Mouse (Mus musculus): Measurements from ENCODE around the gene Snx17. TPM values are rescaled to one million over a fixed set of nuclear protein-coding genes. Genes with fewer than 3 reads are reported as not detected.

The Snx17 gene
- 82.6 TPM for polyA plus RNA-seq (2015; fragmentation: Illumina TruSeq; extraction: RNeasy Lipid Tissue Mini Kit (QIAGEN cat#74804); ENCODE audit: low read depth, low replicate concordance)

DNA sequence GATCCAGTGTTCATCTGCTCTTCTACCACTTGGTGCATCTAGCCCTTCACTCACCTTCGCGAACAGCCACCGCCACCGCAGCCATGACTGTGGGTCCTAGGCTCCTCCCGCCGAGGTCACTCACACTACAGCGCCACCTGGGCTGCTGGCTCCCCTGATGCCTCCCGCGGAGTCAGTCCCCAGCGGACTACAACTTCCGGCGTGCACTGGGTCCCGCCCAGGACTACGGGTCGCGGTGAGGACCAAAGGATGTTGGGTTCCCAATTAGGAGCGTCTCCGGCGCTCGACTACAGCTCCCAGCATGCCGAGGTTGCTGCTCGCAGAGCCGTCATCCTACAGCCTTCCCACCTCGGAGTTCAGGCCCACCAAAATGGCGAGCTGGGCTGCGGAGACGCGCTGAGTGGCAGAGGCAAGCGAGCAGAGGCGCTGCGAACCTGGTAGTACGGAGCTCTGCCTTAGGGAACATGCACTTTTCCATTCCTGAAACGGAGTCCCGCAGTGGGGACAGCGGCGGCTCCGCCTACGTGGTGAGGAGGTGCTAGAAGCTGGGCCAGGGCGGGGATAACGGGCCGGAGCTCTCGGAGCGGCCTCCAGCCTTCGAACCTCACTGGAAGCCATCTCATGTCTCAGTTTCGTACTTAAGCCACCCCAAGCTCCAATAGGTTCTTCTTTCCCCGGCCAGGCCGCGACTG is at the start of gene Snx17, which contains the start of gene Eif2b4:
Gene Snx17 (plus strand): TSS at position 289 of the 692 bp plus-strand sequence.
Gene Eif2b4 (minus strand): TSS at position 492 of the 692 bp plus-strand sequence.

DNA sequence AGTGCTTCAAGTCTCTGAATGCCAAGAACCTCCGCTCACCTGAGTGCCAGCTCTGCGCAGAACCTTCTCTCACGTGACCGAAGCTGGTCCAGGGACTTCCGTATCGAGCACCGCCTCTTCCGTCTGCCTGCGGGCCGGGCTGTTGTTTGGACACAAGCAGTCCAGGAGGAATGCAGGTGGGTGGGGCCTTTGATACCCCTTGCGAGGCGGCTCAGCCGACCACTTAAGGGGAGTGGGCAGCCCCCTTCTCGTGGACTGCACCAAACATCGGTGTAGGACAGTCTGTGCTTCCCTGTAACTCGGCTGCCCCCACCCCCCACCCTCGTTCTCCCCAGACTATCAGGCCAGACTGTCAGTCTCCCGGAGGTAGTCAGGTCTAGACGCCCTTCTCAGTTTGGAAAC is 38.9 kb upstream of the Snx17 start, which contains the start of gene Mpv17:
Gene Mpv17 (minus strand): TSS at position 100 of the 402 bp plus-strand sequence.

DNA sequence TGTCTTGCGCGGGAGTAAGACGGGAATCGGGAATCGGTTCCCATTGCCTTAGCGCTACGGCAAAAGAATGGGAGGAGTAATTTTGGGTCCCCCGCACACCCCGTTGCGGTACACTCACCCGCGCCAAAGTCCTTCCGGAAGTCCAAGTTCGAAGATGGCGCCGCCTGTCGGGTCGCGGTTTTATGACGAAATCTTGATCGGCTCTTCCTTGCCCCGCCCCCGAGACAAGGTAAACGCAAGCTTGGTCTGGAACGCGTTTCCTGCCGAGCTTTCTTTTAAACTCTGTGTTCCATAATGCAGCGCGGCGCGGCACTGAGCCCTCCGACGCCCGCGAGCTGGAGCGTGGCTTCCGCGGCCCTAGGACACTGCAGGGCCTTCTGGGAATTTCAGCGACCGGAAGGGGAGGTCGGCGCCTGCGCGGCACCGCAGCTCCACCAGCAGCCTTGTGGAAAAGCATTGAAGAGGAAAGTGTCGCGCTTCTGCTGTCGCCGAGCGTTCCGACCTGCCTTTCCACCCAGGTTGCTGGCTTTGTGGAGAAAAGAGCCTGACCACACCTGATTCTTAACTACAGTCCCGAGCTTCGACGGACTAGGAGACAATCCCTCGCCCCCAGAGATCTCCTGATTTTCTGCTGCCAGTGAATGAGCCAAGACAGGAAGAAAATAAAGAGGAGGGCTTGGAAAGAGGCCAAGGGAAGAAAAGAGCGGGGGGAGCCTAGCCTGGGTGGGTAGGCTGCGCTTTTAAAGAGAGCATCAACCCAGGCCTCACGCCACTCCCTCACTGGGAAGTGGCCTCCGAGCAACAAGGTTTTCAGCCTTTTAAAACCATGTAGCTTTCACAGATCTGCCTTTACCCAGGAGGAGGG is 13.0 kb upstream of the Snx17 start, which contains the start of the genes Gm29609 and Gtf3c2:
Gene Gm29609 (minus strand): TSS at position 146 of the 865 bp plus-strand sequence.
Gene Gtf3c2 (minus strand): TSS at position 379 of the 865 bp plus-strand sequence.

DNA sequence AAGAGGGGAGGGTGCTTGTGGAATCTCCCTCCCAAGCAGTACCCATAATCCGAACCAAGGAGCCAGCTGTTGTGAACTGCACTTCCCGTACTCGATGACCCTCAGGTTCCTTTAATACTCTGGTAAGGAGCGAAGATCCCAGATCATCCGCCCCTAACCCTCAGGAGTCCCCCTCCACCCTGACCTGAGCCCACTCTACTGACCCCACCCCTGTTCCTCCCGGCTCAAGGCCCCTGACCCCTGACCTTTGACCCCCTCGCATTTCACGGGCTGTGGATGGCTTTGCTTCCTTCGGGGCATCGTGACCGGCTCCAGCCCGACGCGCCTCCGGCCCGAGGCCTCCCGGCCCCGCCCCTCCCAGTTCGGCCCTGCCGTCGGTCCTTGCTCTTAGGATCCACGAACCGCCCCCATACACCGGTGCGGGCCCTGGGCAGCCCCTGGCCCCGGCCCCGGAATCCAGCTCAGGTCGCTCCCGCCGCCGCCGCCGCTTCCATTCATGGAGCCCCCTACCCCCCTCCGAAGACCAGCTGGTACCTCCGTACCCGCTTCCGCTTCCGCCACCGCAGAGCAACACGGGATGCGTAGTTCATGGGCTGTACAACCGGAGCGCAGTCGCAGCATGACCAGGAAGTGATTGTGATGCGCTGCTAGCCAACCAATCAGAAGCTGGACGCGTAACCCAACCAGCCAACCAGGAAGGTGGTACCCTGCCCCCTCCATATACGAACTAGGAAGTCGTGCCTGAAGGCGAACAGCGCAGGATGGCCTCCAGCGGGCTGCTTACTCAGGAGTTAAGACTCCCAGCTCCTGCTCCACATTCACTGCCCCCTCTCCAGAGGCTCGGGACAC is 8.9 kb downstream of the Snx17 start, which contains the start of gene Zfp513:
Gene Zfp513 (minus strand): TSS at position 562 of the 849 bp plus-strand sequence.

DNA sequence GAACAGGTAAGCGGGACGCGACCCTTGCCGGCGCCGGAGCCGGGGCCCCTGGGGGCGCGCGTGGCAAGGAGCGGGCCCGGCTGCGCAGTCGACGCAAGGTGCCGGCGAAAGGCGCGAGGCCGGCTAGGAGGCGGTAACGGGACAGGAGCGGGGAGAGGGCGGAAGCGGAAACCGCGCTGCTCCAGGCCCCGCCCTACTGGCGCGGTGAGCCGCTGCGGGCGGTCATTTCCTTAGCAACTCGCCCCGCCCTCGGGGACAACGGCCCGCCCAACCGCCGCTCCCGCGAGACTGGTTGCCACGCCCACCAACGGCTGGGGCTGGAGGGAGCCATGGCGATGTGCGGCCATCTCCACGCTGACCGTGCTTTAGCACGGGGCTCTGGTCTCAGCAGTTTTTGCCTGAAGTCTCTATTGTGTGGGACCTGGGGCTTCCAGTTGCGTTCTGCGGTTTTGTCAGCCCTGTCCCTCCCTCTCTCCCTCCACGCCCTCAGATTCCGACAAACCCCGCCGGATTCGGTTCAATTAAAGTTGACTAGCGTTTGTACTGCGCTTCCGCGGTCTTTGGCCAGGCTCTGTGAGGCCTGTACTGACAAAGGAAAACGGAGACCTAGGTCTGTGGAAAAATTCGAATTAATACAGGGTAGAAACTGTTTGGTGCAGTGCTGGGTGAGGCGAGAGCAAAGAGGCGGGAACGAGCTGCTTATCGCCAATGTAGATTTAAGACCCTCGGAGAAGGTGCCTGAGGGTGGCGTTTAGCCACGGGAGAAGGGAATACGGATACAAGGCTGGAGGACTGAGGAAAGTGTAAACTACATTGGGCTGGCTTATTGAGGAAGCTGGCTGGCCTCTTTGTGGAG is 27.6 kb downstream of the Snx17 start, which contains the start of gene Ppm1g:
Gene Ppm1g (minus strand): TSS at position 240 of the 856 bp plus-strand sequence.

DNA sequence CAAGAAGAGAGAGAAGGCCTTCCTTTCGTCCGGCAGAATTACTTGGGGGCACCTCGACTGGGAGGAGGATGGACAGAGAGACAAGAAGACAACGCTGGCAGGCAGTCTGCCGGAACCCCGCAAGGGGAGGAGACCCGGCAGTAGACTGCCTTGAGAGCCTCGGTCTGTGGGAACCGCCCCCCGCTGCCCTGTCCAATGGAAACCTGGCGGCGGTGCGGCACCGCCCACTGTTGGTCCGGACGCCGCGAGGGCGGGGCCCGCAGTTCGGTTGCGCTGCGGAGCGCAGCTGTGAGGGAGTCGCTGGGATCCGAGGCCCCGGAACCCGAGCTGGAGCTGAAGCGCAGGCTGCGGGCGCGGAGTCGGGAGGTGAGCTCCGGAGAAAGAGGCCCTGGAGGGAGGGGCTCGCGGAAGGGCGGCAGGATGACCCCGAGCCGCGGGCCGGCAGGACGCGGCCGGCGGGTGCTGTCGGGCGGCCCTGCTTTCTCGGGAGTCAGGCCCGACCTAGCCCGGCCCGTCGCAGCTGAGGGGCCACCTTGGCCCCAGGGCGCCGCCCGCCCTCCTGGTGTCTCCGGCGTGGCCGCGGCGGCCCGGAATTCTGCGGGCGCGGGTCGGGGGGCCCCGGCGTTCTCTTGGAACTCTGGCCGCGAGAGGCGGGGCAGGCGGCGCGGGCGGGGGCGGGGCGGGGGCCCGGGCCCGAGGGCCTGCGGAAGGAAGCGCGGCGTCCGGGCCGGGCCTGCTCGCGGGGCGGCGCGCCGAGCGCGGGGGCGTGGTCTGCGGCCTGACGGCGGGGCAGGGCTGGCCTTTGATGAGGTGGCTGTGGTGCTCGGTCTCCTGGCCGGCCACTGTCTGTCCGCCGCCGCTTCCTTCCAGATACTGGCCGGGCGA is 47.9 kb downstream of the Snx17 start, which contains the start of the genes Nrbp1 and Gm9970:
Gene Nrbp1 (plus strand): TSS at position 228 of the 885 bp plus-strand sequence.
Gene Gm9970 (minus strand): TSS at position 596 of the 885 bp plus-strand sequence.

Other genes with a start within 250 kb of the Snx17 start
- 26.6 TPM for gene Cgref1, start 247.6 kb upstream of the Snx17 start, polyA plus RNA-seq (2015; fragmentation: Illumina TruSeq; extraction: RNeasy Lipid Tissue Mini Kit (QIAGEN cat#74804); ENCODE audit: low read depth, low replicate concordance)
- 116 TPM for gene Preb, start 232.9 kb upstream of the Snx17 start, polyA plus RNA-seq (2015; fragmentation: Illumina TruSeq; extraction: RNeasy Lipid Tissue Mini Kit (QIAGEN cat#74804); ENCODE audit: low read depth, low replicate concordance)
- gene Tcf23, start 224.6 kb upstream of the Snx17 start, polyA plus RNA-seq (2015; fragmentation: Illumina TruSeq; extraction: RNeasy Lipid Tissue Mini Kit (QIAGEN cat#74804); ENCODE audit: low read depth, low replicate concordance), result 0.37 TPM
- gene Atraid, start 144.9 kb upstream of the Snx17 start, polyA plus RNA-seq (2015; fragmentation: Illumina TruSeq; extraction: RNeasy Lipid Tissue Mini Kit (QIAGEN cat#74804); ENCODE audit: low read depth, low replicate concordance), result 160 TPM
- gene Slc5a6, start 144.3 kb upstream of the Snx17 start, polyA plus RNA-seq (2015; fragmentation: Illumina TruSeq; extraction: RNeasy Lipid Tissue Mini Kit (QIAGEN cat#74804); ENCODE audit: low read depth, low replicate concordance), result 22.1 TPM
- 7.9 TPM for gene Cad, start 138.4 kb upstream of the Snx17 start, polyA plus RNA-seq (2015; fragmentation: Illumina TruSeq; extraction: RNeasy Lipid Tissue Mini Kit (QIAGEN cat#74804); ENCODE audit: low read depth, low replicate concordance)
- gene Dnajc5g, start 86.9 kb upstream of the Snx17 start, polyA plus RNA-seq (2015; fragmentation: Illumina TruSeq; extraction: RNeasy Lipid Tissue Mini Kit (QIAGEN cat#74804); ENCODE audit: low read depth, low replicate concordance), result not detected
- gene Slc30a3, start 85.0 kb upstream of the Snx17 start, polyA plus RNA-seq (2015; fragmentation: Illumina TruSeq; extraction: RNeasy Lipid Tissue Mini Kit (QIAGEN cat#74804); ENCODE audit: low read depth, low replicate concordance), result 74.3 TPM
- gene Trim54, start 76.5 kb upstream of the Snx17 start, polyA plus RNA-seq (2015; fragmentation: Illumina TruSeq; extraction: RNeasy Lipid Tissue Mini Kit (QIAGEN cat#74804); ENCODE audit: low read depth, low replicate concordance), result not detected
- 2.1 TPM for gene Ucn, start 54.4 kb upstream of the Snx17 start, polyA plus RNA-seq (2015; fragmentation: Illumina TruSeq; extraction: RNeasy Lipid Tissue Mini Kit (QIAGEN cat#74804); ENCODE audit: low read depth, low replicate concordance)
- gene Mpv17, start 39.0 kb upstream of the Snx17 start, polyA plus RNA-seq (2015; fragmentation: Illumina TruSeq; extraction: RNeasy Lipid Tissue Mini Kit (QIAGEN cat#74804); ENCODE audit: low read depth, low replicate concordance), result 99.9 TPM
- 1.1 TPM for gene Gm29609, start 13.3 kb upstream of the Snx17 start, polyA plus RNA-seq (2015; fragmentation: Illumina TruSeq; extraction: RNeasy Lipid Tissue Mini Kit (QIAGEN cat#74804); ENCODE audit: low read depth, low replicate concordance)
- 46.1 TPM for gene Gtf3c2, start 13.1 kb upstream of the Snx17 start, polyA plus RNA-seq (2015; fragmentation: Illumina TruSeq; extraction: RNeasy Lipid Tissue Mini Kit (QIAGEN cat#74804); ENCODE audit: low read depth, low replicate concordance)
- gene Eif2b4, start 203 bp downstream of the Snx17 start, polyA plus RNA-seq (2015; fragmentation: Illumina TruSeq; extraction: RNeasy Lipid Tissue Mini Kit (QIAGEN cat#74804); ENCODE audit: low read depth, low replicate concordance), result 39.1 TPM
- gene Zfp513, start 9.1 kb downstream of the Snx17 start, polyA plus RNA-seq (2015; fragmentation: Illumina TruSeq; extraction: RNeasy Lipid Tissue Mini Kit (QIAGEN cat#74804); ENCODE audit: low read depth, low replicate concordance), result 26.5 TPM
- 62.2 TPM for gene Ppm1g, start 27.5 kb downstream of the Snx17 start, polyA plus RNA-seq (2015; fragmentation: Illumina TruSeq; extraction: RNeasy Lipid Tissue Mini Kit (QIAGEN cat#74804); ENCODE audit: low read depth, low replicate concordance)
- 97.5 TPM for gene Nrbp1, start 47.6 kb downstream of the Snx17 start, polyA plus RNA-seq (2015; fragmentation: Illumina TruSeq; extraction: RNeasy Lipid Tissue Mini Kit (QIAGEN cat#74804); ENCODE audit: low read depth, low replicate concordance)
- gene Gm9970, start 48.0 kb downstream of the Snx17 start, polyA plus RNA-seq (2015; fragmentation: Illumina TruSeq; extraction: RNeasy Lipid Tissue Mini Kit (QIAGEN cat#74804); ENCODE audit: low read depth, low replicate concordance), result not detected
- 2.6 TPM for gene Krtcap3, start 58.5 kb downstream of the Snx17 start, polyA plus RNA-seq (2015; fragmentation: Illumina TruSeq; extraction: RNeasy Lipid Tissue Mini Kit (QIAGEN cat#74804); ENCODE audit: low read depth, low replicate concordance)
- 44.4 TPM for gene Ift172, start 97.9 kb downstream of the Snx17 start, polyA plus RNA-seq (2015; fragmentation: Illumina TruSeq; extraction: RNeasy Lipid Tissue Mini Kit (QIAGEN cat#74804); ENCODE audit: low read depth, low replicate concordance)
- gene Fndc4, start 102.9 kb downstream of the Snx17 start, polyA plus RNA-seq (2015; fragmentation: Illumina TruSeq; extraction: RNeasy Lipid Tissue Mini Kit (QIAGEN cat#74804); ENCODE audit: low read depth, low replicate concordance), result 147 TPM
- gene Gckr, start 104.2 kb downstream of the Snx17 start, polyA plus RNA-seq (2015; fragmentation: Illumina TruSeq; extraction: RNeasy Lipid Tissue Mini Kit (QIAGEN cat#74804); ENCODE audit: low read depth, low replicate concordance), result 0.37 TPM

Measured in brain, adult 10 weeks (tissue).